Mouse (Mus musculus): ENCODE measurements around the gene Ank. TPM values are rescaled to one million over a fixed set of nuclear protein-coding genes. Genes with fewer than 3 reads are reported as not detected.
"Not testable (repeated sequence)": the region's sequence is repeated elsewhere in the genome, so short reads cannot be mapped to it uniquely, and the experiment has no call there.

Gene Ank
- polyA plus RNA-seq, 1 experiment from 2014 or later: 17.9 TPM

GRCm38 (mm10) chr15:27444772-27445347 lies 21.6 kb upstream of the Ank start:
- Histone ChIP-seq H3K9ac (no peak overlapping the region), H3K4me1 (replicated peaks) (no peaks in the 10 kb centered on the region), H3K27ac (replicated peaks) (no peak overlapping the region), H3K36me3 (no peaks in the 10 kb centered on the region), H3K4me3 (no peak overlapping the region), H3K4me2 (no peak overlapping the region), H3K9me3 (no peaks in the 10 kb centered on the region), H3K27me3 (no peaks in the 10 kb centered on the region)
- WGBS: 91% methylated on average over 8 of the region's 9 CpGs
- ATAC-seq (ENCODE audit: low FRiP score, low read depth): no peak

GRCm38 (mm10) chr15:27450689-27451088 lies 15.8 kb upstream of the Ank start:
- 81% methylated on average over 5 of the region's 5 CpGs for WGBS
- Histone ChIP-seq H3K4me1 (replicated peaks) (no peaks in the 10 kb centered on the region), H3K27ac (replicated peaks) (no peak overlapping the region), H3K4me2 (no peak overlapping the region), H3K4me3 (no peak overlapping the region), H3K9ac (no peak overlapping the region), H3K27me3 (no peaks in the 10 kb centered on the region), H3K9me3 (no peaks in the 10 kb centered on the region), H3K36me3 (no peaks in the 10 kb centered on the region)
- ATAC-seq (ENCODE audit: low FRiP score, low read depth): no peak

- Histone ChIP-seq H3K9ac (no peak overlapping the region), H3K36me3 (no peaks in the 10 kb centered on the region), H3K27me3 (no peaks in the 10 kb centered on the region), H3K4me2 (no peak overlapping the region), H3K9me3 (no peaks in the 10 kb centered on the region), H3K4me1 (replicated peaks) (no peaks in the 10 kb centered on the region), H3K27ac (replicated peaks) (no peak overlapping the region), H3K4me3 (no peak overlapping the region)
- 84% methylated on average over 3 of the region's 3 CpGs for WGBS
- no peak for ATAC-seq (ENCODE audit: low FRiP score, low read depth)
These were observed 14.7 kb upstream of the Ank start for GRCm38 (mm10) chr15:27451760-27452159.

DNA sequence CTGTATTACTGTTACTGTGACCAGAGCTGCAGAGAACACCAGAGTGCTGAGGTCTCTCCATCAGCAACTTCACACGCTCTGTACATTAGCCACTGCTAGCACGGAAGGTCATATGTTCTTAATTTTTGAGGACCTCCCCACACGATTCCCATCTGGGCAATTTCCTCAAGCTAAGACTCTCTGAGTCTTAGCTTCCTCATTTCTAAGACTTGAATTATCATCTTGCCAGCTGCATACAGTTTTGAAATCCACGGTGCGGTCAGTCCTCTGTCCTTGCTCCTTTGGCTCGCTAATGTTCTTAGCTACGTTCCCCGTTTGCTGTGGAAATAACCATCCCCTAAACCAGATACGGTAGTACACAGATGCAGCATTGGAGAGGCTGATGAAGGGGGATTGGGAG lies 14.0 kb upstream of the Ank start:
- Histone ChIP-seq H3K27me3 (no peaks in the 10 kb centered on the region), H3K4me3 (no peak overlapping the region), H3K9me3 (no peaks in the 10 kb centered on the region), H3K36me3 (no peaks in the 10 kb centered on the region), H3K4me2 (no peak overlapping the region), H3K27ac (replicated peaks) (no peak overlapping the region), H3K4me1 (replicated peaks) (no peaks in the 10 kb centered on the region), H3K9ac (no peak overlapping the region)
- no peak for ATAC-seq (ENCODE audit: low FRiP score, low read depth)
- WGBS: 91% methylated on average over 9 of the region's 9 CpGs

DNA sequence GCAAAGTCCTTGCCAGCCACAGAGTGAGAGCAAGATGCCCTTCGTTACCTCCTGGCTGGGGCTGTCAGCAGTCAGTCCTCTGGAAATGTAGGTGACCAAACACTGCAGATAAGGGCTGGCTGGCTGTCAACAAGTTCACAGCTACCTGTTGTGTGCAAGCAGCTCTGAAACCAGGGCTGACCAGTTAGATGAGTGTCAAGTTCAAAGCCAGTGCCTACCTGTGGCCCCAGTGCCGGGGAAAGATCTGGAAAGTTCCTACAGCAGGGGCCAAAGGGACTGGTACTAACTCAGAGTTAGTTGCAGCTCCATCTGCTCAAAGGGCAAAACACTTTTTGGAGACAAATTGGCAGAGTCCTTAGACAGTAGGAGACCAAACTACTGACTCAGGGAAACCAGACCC lies 9.5 kb upstream of the Ank start:
- no peaks in the 10 kb centered on the region for H3K27me3 ChIP-seq
- H3K27ac ChIP-seq (replicated peaks): no peak overlapping the region
- H3K9me3 ChIP-seq: no peaks in the 10 kb centered on the region
- H3K36me3 ChIP-seq: no peaks in the 10 kb centered on the region
- H3K4me1 ChIP-seq (replicated peaks): peaks cover 14% of the 10 kb centered on the region
- H3K4me2 ChIP-seq: no peak overlapping the region
- ATAC-seq (ENCODE audit: low FRiP score, low read depth): no peak
- 91% methylated on average over 2 of the region's 2 CpGs for WGBS
- H3K4me3 ChIP-seq: no peak overlapping the region
- H3K9ac ChIP-seq: no peak overlapping the region

DNA sequence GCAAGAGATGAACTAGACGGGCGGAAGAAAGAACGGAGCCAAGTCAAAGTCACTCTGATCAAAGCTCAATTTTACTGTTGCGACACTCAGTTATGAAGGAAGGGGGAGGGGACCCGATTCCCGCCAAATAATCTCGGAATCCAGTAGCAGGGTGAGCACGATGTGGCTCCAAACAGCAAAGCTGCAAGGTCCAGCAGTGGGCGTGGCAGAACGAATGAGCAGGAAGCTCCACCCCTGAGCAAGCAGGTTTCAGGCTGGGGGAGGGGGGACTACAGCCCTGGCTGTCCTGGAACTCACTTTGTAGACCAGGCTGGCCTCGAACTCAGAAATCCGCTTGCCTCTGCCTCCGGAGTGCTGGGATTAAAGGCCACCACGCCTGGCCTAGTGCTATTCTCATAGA lies 6.7 kb upstream of the Ank start:
- not testable (repeated sequence) for ATAC-seq (ENCODE audit: low FRiP score, low read depth); H3K27me3 ChIP-seq; H3K9me3 ChIP-seq; H3K9ac ChIP-seq; H3K4me3 ChIP-seq; H3K4me2 ChIP-seq; H3K36me3 ChIP-seq; H3K27ac ChIP-seq (replicated peaks)
- peaks cover 17% of the 10 kb centered on the region for H3K4me1 ChIP-seq (replicated peaks)
- 56% methylated on average over 14 of the region's 14 CpGs for WGBS

DNA sequence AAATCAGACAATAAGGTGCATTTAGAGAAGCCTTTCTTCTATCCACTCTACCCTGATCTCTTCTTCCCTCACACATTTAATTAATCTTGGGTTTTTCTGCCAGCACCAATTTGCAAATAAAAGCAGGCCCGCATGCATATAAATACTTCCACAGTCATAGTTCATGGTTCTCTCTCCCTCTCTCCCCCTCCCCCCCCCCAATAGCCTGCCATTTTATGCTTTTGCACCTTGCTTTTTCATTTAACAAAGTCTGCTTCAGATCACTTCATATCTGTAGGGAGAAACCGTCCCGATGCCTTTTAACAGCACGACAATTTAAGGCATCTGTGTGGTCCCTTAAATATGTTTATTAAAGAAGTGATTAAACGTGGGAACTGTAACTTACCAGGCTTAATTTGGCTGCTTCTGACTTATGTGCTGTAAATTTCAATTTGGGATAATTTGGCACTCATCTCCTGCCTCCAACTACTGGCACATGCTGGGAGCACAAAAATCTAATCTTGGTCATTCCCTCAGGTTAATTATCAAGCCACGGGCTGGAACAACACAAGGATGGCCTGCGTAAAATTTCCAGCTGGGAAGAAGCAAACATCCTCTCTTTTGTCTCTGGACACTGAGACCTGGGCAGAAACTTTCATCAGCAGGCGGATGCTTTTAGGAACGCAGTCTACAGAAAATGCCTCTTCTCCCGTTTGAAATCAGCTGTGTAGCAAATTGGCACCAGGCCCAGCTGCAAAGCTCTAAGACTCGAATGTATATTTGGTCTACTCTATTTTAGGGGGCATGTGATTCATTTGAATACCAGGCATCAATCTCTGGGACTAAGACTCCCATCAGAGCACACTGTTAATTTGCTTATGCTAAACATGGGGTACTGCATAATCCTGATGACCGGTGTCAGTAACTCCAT lies 4.9 kb upstream of the Ank start:
- no peak overlapping the region for H3K4me3 ChIP-seq
- no peaks in the 10 kb centered on the region for H3K9me3 ChIP-seq
- 0 out of 2 replicates have a peak overlapping the region, but pooled peaks have one; percentile 8 for H3K9ac ChIP-seq
- 22% methylated on average over 12 of the region's 12 CpGs for WGBS
- no peaks in the 10 kb centered on the region for H3K36me3 ChIP-seq
- H3K4me2 ChIP-seq: peak overlapping the region; percentile 24; the same call in 1 of the 2 replicates
- peaks cover 22% of the 10 kb centered on the region for H3K4me1 ChIP-seq (replicated peaks)
- H3K27ac ChIP-seq (replicated peaks): peak overlapping the region; percentile 48; the same call in 1 of the 2 replicates
- H3K27me3 ChIP-seq: no peaks in the 10 kb centered on the region
- no peak for ATAC-seq (ENCODE audit: low FRiP score, low read depth)

- 95% methylated on average over 13 of the region's 13 CpGs for WGBS
- no peak for ATAC-seq (ENCODE audit: low FRiP score, low read depth)
These were observed 2.6 kb upstream of the Ank start for GRCm38 (mm10) chr15:27463876-27464275.

GRCm38 (mm10) chr15:27465391-27466005 lies 979 bp upstream of the Ank start:
- Histone ChIP-seq H3K27me3 (no peaks in the 10 kb centered on the region), H3K4me2 (peak overlapping the region; percentile 75), H3K9me3 (no peaks in the 10 kb centered on the region), H3K36me3 (no peaks in the 10 kb centered on the region), H3K27ac (replicated peaks) (peak overlapping the region; percentile 98), H3K4me3 (peak overlapping the region; percentile 98), H3K9ac (peak overlapping the region; percentile 98), H3K4me1 (replicated peaks) (peaks cover 44% of the 10 kb centered on the region)
- WGBS: 16% methylated on average over 8 of the region's 8 CpGs
- peak; percentile 32; the same call in 1 of the 2 replicates for ATAC-seq (ENCODE audit: low FRiP score, low read depth)

More at GRCm38 (mm10) chr15:27463876-27464275, 2.6 kb upstream of the Ank start:
- Histone ChIP-seq H3K4me3 (no peak overlapping the region), H3K4me2 (no peak overlapping the region), H3K9ac (no peak overlapping the region), H3K9me3 (no peaks in the 10 kb centered on the region), H3K36me3 (no peaks in the 10 kb centered on the region), H3K4me1 (replicated peaks) (peaks cover 33% of the 10 kb centered on the region), H3K27ac (replicated peaks) (no peak overlapping the region), H3K27me3 (no peaks in the 10 kb centered on the region)

GRCm38 (mm10) chr15:27467081-27467491 lies 609 bp downstream of the Ank start:
- H3K9ac ChIP-seq: peak overlapping the region; percentile 98
- H3K4me3 ChIP-seq: peak overlapping the region; percentile 98
- under 1% methylated on average over 25 of the region's 25 CpGs for WGBS
- peak overlapping the region; percentile 98 for H3K27ac ChIP-seq (replicated peaks)
- H3K27me3 ChIP-seq: no peaks in the 10 kb centered on the region
- peak overlapping the region; percentile 75 for H3K4me2 ChIP-seq
- no peaks in the 10 kb centered on the region for H3K9me3 ChIP-seq
- peak; percentile 27 for ATAC-seq (ENCODE audit: low FRiP score, low read depth)
- no peaks in the 10 kb centered on the region for H3K36me3 ChIP-seq
- H3K4me1 ChIP-seq (replicated peaks): peaks cover 37% of the 10 kb centered on the region

GRCm38 (mm10) chr15:27467641-27468040 lies 1.2 kb downstream of the Ank start:
- ATAC-seq (ENCODE audit: low FRiP score, low read depth): no peak
- no peaks in the 10 kb centered on the region for H3K27me3 ChIP-seq

More at GRCm38 (mm10) chr15:27467641-27468040, 1.2 kb downstream of the Ank start:
- peak overlapping the region; percentile 98 for H3K9ac ChIP-seq
- no peaks in the 10 kb centered on the region for H3K9me3 ChIP-seq
- H3K4me3 ChIP-seq: peak overlapping the region; percentile 98
- H3K4me2 ChIP-seq: peak overlapping the region; percentile 75
- peak overlapping the region; percentile 98 for H3K27ac ChIP-seq (replicated peaks)
- 8% methylated on average over 7 of the region's 7 CpGs for WGBS
- H3K4me1 ChIP-seq (replicated peaks): peaks cover 41% of the 10 kb centered on the region
- no peaks in the 10 kb centered on the region for H3K36me3 ChIP-seq

Measured in hindbrain, embryonic 15.5 days (tissue).